Mouse (Mus musculus): ENCODE measurements around the gene Eml4.

DNA sequence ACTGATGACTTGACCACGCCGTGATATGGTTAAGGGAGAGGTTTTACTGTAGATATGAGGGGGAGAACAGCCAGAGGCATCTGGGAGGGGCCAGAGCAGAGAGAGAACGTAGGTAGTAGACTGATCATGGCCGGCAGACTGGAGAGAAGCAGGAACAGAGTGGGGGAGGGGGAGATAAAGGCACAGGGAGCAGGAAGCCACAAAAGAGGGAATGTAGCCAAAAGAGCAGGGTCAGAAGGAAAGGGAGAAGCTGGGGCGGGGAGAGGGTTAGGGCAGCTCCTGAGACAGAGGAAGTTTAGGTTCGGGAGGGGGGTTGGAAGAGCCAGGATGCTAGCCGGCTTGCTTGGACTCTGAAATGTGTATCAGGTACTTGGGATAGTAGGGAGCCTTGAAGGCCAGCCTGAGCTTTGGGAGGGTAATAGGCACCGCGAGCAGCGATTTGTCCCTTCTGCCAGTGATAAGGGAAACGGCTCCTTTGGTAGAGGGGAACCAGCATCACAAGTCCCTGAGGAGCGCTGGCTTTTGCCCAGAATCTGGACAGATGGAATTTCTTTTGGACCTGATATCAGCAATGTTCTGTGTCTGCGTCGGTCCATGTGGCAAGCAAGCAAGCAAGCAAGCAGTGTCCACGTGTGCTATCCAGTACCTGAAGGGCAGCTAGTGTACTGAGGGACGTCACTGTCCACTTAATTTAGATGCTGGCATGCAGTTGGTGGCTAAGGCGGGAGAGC lies 177.1 kb downstream of the Eml4 start:
- TF ChIP-seq POLR2A (IDR thresholded peaks at IDR 0.05; ENCODE audit: insufficient read depth, low read depth, low read length): no peak
- TF ChIP-seq CTCF (IDR thresholded peaks at IDR 0.05; ENCODE audit: insufficient read depth, low read depth, low read length): no peak
